Mouse (Mus musculus) C2C12 (cell line): ENCODE data around the gene Phactr3. TPM values are rescaled to one million over a fixed set of nuclear protein-coding genes. Genes with fewer than 3 reads are reported as not detected.
"Not testable (repeated sequence)": the region's sequence is repeated elsewhere in the genome, so short reads cannot be mapped to it uniquely, and the experiment has no call there.

Experiments used
- H3K27me3 ChIP-seq: one replicate; pipeline ENCODE4 v1.6.1; 2011; ENCODE audit not compliant: control insufficient read depth, insufficient read depth, insufficient read length
- H3K36me3 ChIP-seq: one replicate; pipeline ENCODE4 v1.6.1; 2011; ENCODE audit not compliant: control insufficient read depth, insufficient read depth
- H3K4me3 ChIP-seq: one replicate; pipeline ENCODE4 v1.5.1; 2011; ENCODE audit warnings: mild to moderate bottlenecking, control low read depth; ENCODE audit not compliant: poor library complexity, insufficient read depth, severe bottlenecking
- H3K79me2 ChIP-seq: one replicate; pipeline ENCODE4 v1.6.1; 2011; ENCODE audit not compliant: control insufficient read depth, insufficient read depth
- H3K79me3 ChIP-seq: one replicate; pipeline ENCODE4 v1.6.1; 2011; ENCODE audit warnings: low read depth, control low read depth
- H3ac ChIP-seq: one replicate; pipeline ENCODE3; 2011; ENCODE audit warnings: low read depth; ENCODE audit not compliant: control insufficient read depth, insufficient read length
- CEBPB ChIP-seq: IDR thresholded peaks from one replicate; pipeline ENCODE4 v1.6.1; 2011; ENCODE audit warnings: low read depth, mild to moderate bottlenecking, control low read depth, moderate library complexity
- CTCF ChIP-seq: IDR thresholded peaks from one replicate; pipeline ENCODE4 v1.5.1; 2011; ENCODE audit not compliant: control insufficient read depth, insufficient read depth, insufficient read length
- FOSL1 ChIP-seq: IDR thresholded peaks from one replicate; pipeline ENCODE4 v1.8.0; 2011; ENCODE audit warnings: mild to moderate bottlenecking, low read length; ENCODE audit not compliant: poor library complexity, insufficient read depth, severe bottlenecking
- MAX ChIP-seq: IDR thresholded peaks from one replicate; pipeline ENCODE4 v1.6.1; 2011; ENCODE audit warnings: mild to moderate bottlenecking, control low read depth
- MYOD1 ChIP-seq: IDR thresholded peaks from one replicate; pipeline ENCODE4 v1.6.1; 2011; ENCODE audit warnings: low read depth; ENCODE audit not compliant: control insufficient read depth, insufficient read length
- MYOG ChIP-seq: IDR thresholded peaks from one replicate; pipeline ENCODE4 v1.6.1; 2011; ENCODE audit not compliant: control insufficient read depth, insufficient read length; ENCODE audit errors: extremely low read depth
- USF1 ChIP-seq: IDR thresholded peaks from one replicate; pipeline ENCODE4 v1.6.1; 2011; ENCODE audit warnings: low read depth, mild to moderate bottlenecking, control low read depth, moderate library complexity
- polyA plus RNA-seq: library from polyadenylated mRNA; unstranded; fragments of >200 nt; fragmentation: generic; extraction: Trizol; gene quantifications from one replicate; pipeline ENCODE4 v1.2.1, GENCODE M21; 2012; ENCODE audit warnings: missing spikeins

The Phactr3 gene
- polyA plus RNA-seq, 1 experiment, result not detected

- no peaks in the 10 kb centered on the region for H3K79me2 ChIP-seq
- no peak overlapping the region for H3ac ChIP-seq
- TF ChIP-seq FOSL1, result no peak
- no peak for TF ChIP-seq CEBPB
- no peak for TF ChIP-seq CTCF
- TF ChIP-seq MYOD1, result no peak
- TF ChIP-seq USF1, result no peak
- TF ChIP-seq MAX, result no peak
- TF ChIP-seq MYOG, result no peak
- H3K36me3 ChIP-seq, result no peaks in the 10 kb centered on the region
- no peaks in the 10 kb centered on the region for H3K27me3 ChIP-seq
- no peak overlapping the region for H3K4me3 ChIP-seq
- no peaks in the 10 kb centered on the region for H3K79me3 ChIP-seq
Measured at GRCm38 (mm10) chr2:178329551-178329950, 210.8 kb downstream of the Phactr3 start.

- Histone ChIP-seq H3K79me2 (no peaks in the 10 kb centered on the region), H3K4me3 (no peak overlapping the region), H3K27me3 (no peaks in the 10 kb centered on the region), H3ac (no peak overlapping the region), H3K79me3 (no peaks in the 10 kb centered on the region), H3K36me3 (no peaks in the 10 kb centered on the region)
- TF ChIP-seq MAX, result no peak
- no peak for TF ChIP-seq CTCF
- no peak for TF ChIP-seq CEBPB
- TF ChIP-seq MYOD1, result no peak
- TF ChIP-seq USF1, result no peak
- TF ChIP-seq FOSL1, result no peak
- no peak for TF ChIP-seq MYOG
Measured at GRCm38 (mm10) chr2:178329986-178330385, 211.2 kb downstream of the Phactr3 start.

GRCm38 (mm10) chr2:178337878-178338277 lies 219.1 kb downstream of the Phactr3 start:
- no peaks in the 10 kb centered on the region for H3K79me2 ChIP-seq
- H3K4me3 ChIP-seq, result no peak overlapping the region
- H3K27me3 ChIP-seq, result no peaks in the 10 kb centered on the region
- H3K36me3 ChIP-seq, result no peaks in the 10 kb centered on the region
- H3ac ChIP-seq, result no peak overlapping the region
- no peaks in the 10 kb centered on the region for H3K79me3 ChIP-seq
- no peak for TF ChIP-seq MAX
- no peak for TF ChIP-seq CEBPB
- TF ChIP-seq MYOD1, result no peak
- TF ChIP-seq MYOG, result no peak
- no peak for TF ChIP-seq USF1
- no peak for TF ChIP-seq FOSL1
- TF ChIP-seq CTCF, result no peak

GRCm38 (mm10) chr2:178339044-178339443 lies 220.3 kb downstream of the Phactr3 start:
- Histone ChIP-seq H3K27me3 (no peaks in the 10 kb centered on the region), H3K79me2 (no peaks in the 10 kb centered on the region), H3ac (no peak overlapping the region), H3K36me3 (no peaks in the 10 kb centered on the region), H3K79me3 (no peaks in the 10 kb centered on the region), H3K4me3 (no peak overlapping the region)
- no peak for TF ChIP-seq MYOD1

GRCm38 (mm10) chr2:178342105-178342504 lies 223.3 kb downstream of the Phactr3 start:
- not testable (repeated sequence) for H3K79me3 ChIP-seq, H3ac ChIP-seq, H3K27me3 ChIP-seq, H3K36me3 ChIP-seq, H3K4me3 ChIP-seq, H3K79me2 ChIP-seq

- Histone ChIP-seq H3K79me3 (no peaks in the 10 kb centered on the region), H3K36me3 (no peaks in the 10 kb centered on the region), H3ac (no peak overlapping the region), H3K4me3 (no peak overlapping the region), H3K79me2 (no peaks in the 10 kb centered on the region), H3K27me3 (no peaks in the 10 kb centered on the region)
- no peak for TF ChIP-seq MYOD1
- no peak for TF ChIP-seq MYOG
- TF ChIP-seq MAX, result no peak
- no peak for TF ChIP-seq FOSL1
- TF ChIP-seq CTCF, result no peak
- no peak for TF ChIP-seq CEBPB
- TF ChIP-seq USF1, result no peak
Measured at GRCm38 (mm10) chr2:178342597-178342996, 223.8 kb downstream of the Phactr3 start.

Other genes starting within 250 kb of the Phactr3 start
- gene Gm14327, start 221.9 kb upstream of the Phactr3 start, polyA plus RNA-seq, result 0.78 TPM
- 0.84 TPM for gene Zfp972, start 193.4 kb upstream of the Phactr3 start, polyA plus RNA-seq
- gene Gm14326, start 161.7 kb upstream of the Phactr3 start, polyA plus RNA-seq, result 7.8 TPM
- gene Zfp971, start 95.7 kb upstream of the Phactr3 start, polyA plus RNA-seq, result 1.9 TPM
- 1.5 TPM for gene Zfp931, start 40.5 kb upstream of the Phactr3 start, polyA plus RNA-seq